Mouse (Mus musculus) adrenal gland, adult 8-10 months (tissue): ENCODE data around the gene Exoc3. TPM values are rescaled to one million over a fixed set of nuclear protein-coding genes. Genes with fewer than 3 reads are reported as not detected.

ENCODE experiments used
- DNase-seq: peaks from one replicate; pipeline ENCODE4 v3.0.0; 2022
- total RNA-seq, 4 experiments: library from RNA; stranded (reverse); gene quantifications; 2 replicates each; pipeline ENCODE4 v1.2.4; 2022

Gene Exoc3
- total RNA-seq, 4 experiments from 2014 or later = 63.0 to 79.3 (median 72.3) TPM

- no peak for DNase-seq
These were observed 69.5 kb downstream of the Exoc3 start for GRCm38 (mm10) chr13:74138906-74139647.

GRCm38 (mm10) chr13:74129909-74130308, 78.6 kb downstream of the Exoc3 start:
- DNase-seq = no peak

- no peak for DNase-seq
These were observed 81.0 kb downstream of the Exoc3 start for GRCm38 (mm10) chr13:74127571-74127970.

GRCm38 (mm10) chr13:74122632-74123031, 85.9 kb downstream of the Exoc3 start:
- DNase-seq = no peak

GRCm38 (mm10) chr13:74121795-74122330, 86.7 kb downstream of the Exoc3 start:
- DNase-seq = no peak

GRCm38 (mm10) chr13:74121141-74121602, 87.4 kb downstream of the Exoc3 start, which contains the start of gene Slc9a3:
TSS of gene Slc9a3 (plus strand) at chr13:74121457.
- DNase-seq = peak; percentile 26

Other genes starting within 250 kb of the Exoc3 start
- gene Zdhhc11, start 244.9 kb downstream of the Exoc3 start, total RNA-seq = not detected
- 10 to 100 TPM in 3 of 4 experiments, 1 to 10 TPM in 1; 8.2 to 16.4 (median 14.6) TPM for gene Tppp, start 199.3 kb downstream of the Exoc3 start, total RNA-seq
- 10 to 100 TPM in 1 of 4 experiments, 1 to 10 TPM in 3; 3.9 to 11.5 (median 7.5) TPM for gene Cep72, start 146.4 kb downstream of the Exoc3 start, total RNA-seq
- gene Slc9a3, start 87.3 kb downstream of the Exoc3 start, total RNA-seq = 1 to 10 TPM in 1 of 4 experiments, under 1 TPM in 3; 0.40 to 1.1 (median 0.56) TPM
- 1 to 10 TPM; 1.5 to 4.3 (median 2.9) TPM for gene Ahrr, start 83.6 kb upstream of the Exoc3 start, total RNA-seq
- gene Pdcd6, start 108.8 kb upstream of the Exoc3 start, total RNA-seq = 100 to 1,000 TPM; 143 to 193 (median 171) TPM
- 100 to 1,000 TPM; 447 to 687 (median 569) TPM for gene Sdha, start 141.5 kb upstream of the Exoc3 start, total RNA-seq
- gene Ccdc127, start 141.6 kb upstream of the Exoc3 start, total RNA-seq = 10 to 100 TPM; 52.9 to 66.9 (median 58.7) TPM
- gene Lrrc14b, start 155.3 kb upstream of the Exoc3 start, total RNA-seq = 1 to 10 TPM in 2 of 4 experiments, under 1 TPM in 2; 0.66 to 1.2 (median 1.1) TPM
- 1 to 10 TPM; 3.7 to 5.4 (median 4.7) TPM for gene Zfp72, start 182.1 kb upstream of the Exoc3 start, total RNA-seq
- gene Ftl1-ps1, start 191.0 kb upstream of the Exoc3 start, total RNA-seq = 1,000 to 10,000 TPM; 1,128 to 1,257 (median 1,206) TPM